19 mouse cellular contexts compared by ENCODE assay signal in genomic region chr8:42388816-42389215, GRCm38 (mm10).
DNase-seq lines count a peak whose midpoint lies in the region; TF ChIP-seq lines count a peak whose summit lies in the region.
"Had no signal": no experiment of that assay in that cellular context is flagged by ENCODE, and none has a peak within 500 bp of the region (broad histone marks: within the 10 kb centered on the region; RNA-seq: fewer than 3 reads in every experiment).

No protein-coding gene starts in this region.

- intact Hi-C loops in left cerebral cortex, adult 2 months (cut with DNase I), result no loop called here

- H3K4me3 ChIP-seq in left cerebral cortex, adult 2 months, result no peak overlapping the region
- H3K4me3 ChIP-seq: embryonic facial prominence, embryonic 13.5 days; embryonic facial prominence, embryonic 15.5 days; erythroblast, embryonic 14.5 days; forebrain, embryonic 10.5 days; forebrain, embryonic 12.5 days; forebrain, embryonic 15.5 days had no signal

- TF ChIP-seq POLR2A in brain, embryonic 14.5 days (IDR thresholded peaks at IDR 0.05; ENCODE audit: borderline replicate concordance, extremely low read depth, insufficient read depth, insufficient read length, poor library complexity, severe bottlenecking), result no peak

- peak; percentile 52 for DNase-seq in Muller cell, postnatal 12 days (ENCODE audit: inconsistent ontology term)
- peak; percentile 6 for DNase-seq in brain, embryonic 14.5 days (ENCODE audit: low read depth)
- DNase-seq in retina, postnatal 1 day, result peak; percentile 53
- DNase-seq in left cerebral cortex, adult 11 months (ENCODE audit: low spot score), result no peak
- DNase-seq in left cerebral cortex, adult 2 months (ENCODE audit: extremely low spot score in 1 of 2, low spot score in 2 of 2), result no peak
- DNase-seq: adrenal gland, adult 8-10 months; adrenal gland, postnatal 14 days; adrenal gland, postnatal 36 days; cerebellum, adult 11-12 months; cerebellum, adult 2 months; cerebellum, adult 9-10 months; cerebellum, postnatal 10 days; cerebellum, postnatal 25 days had no signal

- TF ChIP-seq CTCF in brain, embryonic 14.5 days (IDR thresholded peaks at IDR 0.05; ENCODE audit: borderline replicate concordance, extremely low read depth, insufficient read depth, insufficient read length), result no peak
- TF ChIP-seq CTCF in left cerebral cortex, adult 2 months (IDR thresholded peaks at IDR 0.05), result no peak

- H3K27ac ChIP-seq in left cerebral cortex, adult 2 months, result no peak overlapping the region
- H3K27ac ChIP-seq: embryonic facial prominence, embryonic 13.5 days; embryonic facial prominence, embryonic 15.5 days; forebrain, embryonic 10.5 days; forebrain, embryonic 12.5 days; forebrain, embryonic 15.5 days had no signal

Comparison
In these comparisons a context has a peak if more than half of its experiments do, and no peak if none do; other contexts are left out.
1. DNase-seq: peak in Muller cell, postnatal 12 days (single experiment), brain, embryonic 14.5 days (single experiment) and retina, postnatal 1 day (single experiment); none in left cerebral cortex, adult 11 months (single experiment) and left cerebral cortex, adult 2 months (0 of 2).